Mouse (Mus musculus): ENCODE results near the gene Lima1.

GRCm38 (mm10) chr15:99902786-99903185, 27.5 kb upstream of the Lima1 start:
- TF ChIP-seq CTCF (IDR thresholded peaks at IDR 0.05) (no peak), EP300 (IDR thresholded peaks at IDR 0.05) (no peak)
